Mouse (Mus musculus) MEL (cell line): ENCODE data around the gene Fam131c. TPM values are rescaled to one million over a fixed set of nuclear protein-coding genes. Genes with fewer than 3 reads are reported as not detected.

ENCODE experiments used
- DNase-seq: peaks from one replicate; pipeline ENCODE4 v3.0.0; 2011; ENCODE audit warnings: low read depth, low spot score
- H3K27ac ChIP-seq: 2 replicates; pipeline ENCODE4 v1.5.1; 2012; ENCODE audit warnings: low read depth, mild to moderate bottlenecking, control low read depth, low read length, moderate library complexity; ENCODE audit not compliant: control insufficient read depth
- H3K27me3 ChIP-seq, 2 experiments: fragments of 150-350 bp in 1 of 2; sonication (generic) in 1 of 2; 2 replicates each; pipeline ENCODE4 v1.6.1; 2012; ENCODE audit warnings: low read length in 2 of 2, mild to moderate bottlenecking in 2 of 2, improper control_type of control experiment in 1 of 2, moderate library complexity in 1 of 2; ENCODE audit not compliant: insufficient read depth in 2 of 2, control insufficient read depth in 1 of 2
- H3K36me3 ChIP-seq, 2 experiments: 2 replicates each; pipeline ENCODE4 v1.6.1; 2012 to 2014; ENCODE audit warnings: low read length in 2 of 2, improper control_type of control experiment in 1 of 2, inconsistent platforms in 1 of 2, mild to moderate bottlenecking in 1 of 2; ENCODE audit not compliant: insufficient read depth in 2 of 2, control insufficient read depth in 1 of 2
- H3K4me1 ChIP-seq, 2 experiments: fragments of 150-350 bp in 1 of 2; sonication (generic) in 1 of 2; 2 replicates each; pipeline ENCODE4 v1.6.1; 2012; ENCODE audit warnings: low read length in 2 of 2, improper control_type of control experiment in 1 of 2, mild to moderate bottlenecking in 1 of 2; ENCODE audit not compliant: insufficient read depth in 2 of 2, control insufficient read depth in 1 of 2
- H3K4me3 ChIP-seq, 2 experiments: fragments of 150-350 bp in 1 of 2; sonication (generic) in 1 of 2; 2 replicates each; pipeline ENCODE4 v1.5.1; 2012; ENCODE audit warnings: low read depth in 2 of 2, low read length in 2 of 2, mild to moderate bottlenecking in 2 of 2, moderate library complexity in 2 of 2, control low read depth in 1 of 2, improper control_type of control experiment in 1 of 2; ENCODE audit not compliant: control insufficient read depth in 1 of 2, insufficient read depth in 1 of 2
- H3K79me2 ChIP-seq: 2 replicates; pipeline ENCODE4 v1.6.1; 2012; ENCODE audit warnings: mild to moderate bottlenecking, low read length, moderate library complexity; ENCODE audit not compliant: control insufficient read depth, poor library complexity, insufficient read depth
- H3K9ac ChIP-seq: 2 replicates; pipeline ENCODE4 v1.6.1; 2012; ENCODE audit warnings: low read depth, mild to moderate bottlenecking, control low read depth, low read length, moderate library complexity; ENCODE audit not compliant: control insufficient read depth, poor library complexity, severe bottlenecking
- H3K9me3 ChIP-seq: fragments of 150-350 bp; sonication (generic); replicated peaks from 2 replicates; pipeline ENCODE4 v1.6.1; 2012; ENCODE audit warnings: mild to moderate bottlenecking, low read length, improper control_type of control experiment, moderate library complexity; ENCODE audit not compliant: insufficient read depth
- CHD1 ChIP-seq: IDR thresholded peaks from 2 replicates; pipeline ENCODE4 v1.6.1; 2012; ENCODE audit warnings: low read depth, mild to moderate bottlenecking, inconsistent platforms, low read length, improper control_type of control experiment
- E2F4 ChIP-seq: IDR thresholded peaks from 2 replicates; pipeline ENCODE4 v1.6.1; 2011; ENCODE audit warnings: low read depth, low read length, improper control_type of control experiment, borderline replicate concordance
- GATA1 ChIP-seq: IDR thresholded peaks from 2 replicates; pipeline ENCODE4 v1.6.1; 2011; ENCODE audit warnings: low read depth, low read length, improper control_type of control experiment
- HCFC1 ChIP-seq: IDR thresholded peaks from 2 replicates; pipeline ENCODE4 v1.6.1; 2012; ENCODE audit warnings: low read depth, mild to moderate bottlenecking, inconsistent platforms, low read length, improper control_type of control experiment, moderate library complexity
- JUND ChIP-seq: IDR thresholded peaks from 2 replicates; pipeline ENCODE4 v1.6.1; 2011; ENCODE audit warnings: low read depth, mild to moderate bottlenecking, improper control_type of control experiment, low read length
- KAT2A ChIP-seq: conservative IDR thresholded peaks from 2 replicates; pipeline ENCODE4 v1.6.1; 2012; ENCODE audit warnings: low read depth, low read length, improper control_type of control experiment, inconsistent platforms
- MAFK ChIP-seq: IDR thresholded peaks from 2 replicates; pipeline ENCODE4 v1.6.1; 2011; ENCODE audit warnings: low read depth, mild to moderate bottlenecking, low read length, improper control_type of control experiment, borderline replicate concordance
- MXI1 ChIP-seq: IDR thresholded peaks from 2 replicates; pipeline ENCODE4 v1.6.1; 2011; ENCODE audit warnings: mild to moderate bottlenecking, low read depth, low read length, improper control_type of control experiment
- NRF1 ChIP-seq: IDR thresholded peaks from 2 replicates; pipeline ENCODE4 v1.6.1; 2014; ENCODE audit warnings: low read depth, mild to moderate bottlenecking, inconsistent platforms, low read length, improper control_type of control experiment, moderate library complexity; ENCODE audit not compliant: poor library complexity, insufficient read depth, severe bottlenecking
- POLR2AphosphoS2 ChIP-seq: IDR thresholded peaks from 2 replicates; pipeline ENCODE4 v1.6.1; 2011; ENCODE audit warnings: low read length, improper control_type of control experiment
- POLR2AphosphoS5 ChIP-seq: IDR thresholded peaks from 2 replicates; pipeline ENCODE4 v1.6.1; 2012; ENCODE audit warnings: low read depth, borderline replicate concordance, mild to moderate bottlenecking, inconsistent platforms, low read length, moderate library complexity, mixed read lengths
- RCOR1 ChIP-seq: IDR thresholded peaks from 2 replicates; pipeline ENCODE4 v1.6.1; 2012; ENCODE audit warnings: low read depth, mild to moderate bottlenecking, inconsistent platforms, low read length, improper control_type of control experiment
- SMC3 ChIP-seq: IDR thresholded peaks from 2 replicates; pipeline ENCODE4 v1.6.1; 2011; ENCODE audit warnings: low read depth, low read length, improper control_type of control experiment
- USF1 ChIP-seq: IDR thresholded peaks from 2 replicates; pipeline ENCODE4 v1.6.1; 2014; ENCODE audit warnings: low read depth, mild to moderate bottlenecking, inconsistent platforms, low read length, improper control_type of control experiment, moderate library complexity
- ZC3H11A ChIP-seq: IDR thresholded peaks from 2 replicates; pipeline ENCODE4 v1.6.1; 2012; ENCODE audit warnings: low read depth, mild to moderate bottlenecking, inconsistent platforms, low read length, improper control_type of control experiment
- ZMIZ1 ChIP-seq: IDR thresholded peaks from 2 replicates; pipeline ENCODE4 v1.6.1; 2012; ENCODE audit warnings: low read depth, mild to moderate bottlenecking, inconsistent platforms, low read length, improper control_type of control experiment, moderate library complexity
- ZNF384 ChIP-seq: IDR thresholded peaks from 2 replicates; pipeline ENCODE4 v1.6.1; 2012; ENCODE audit warnings: low read depth, mild to moderate bottlenecking, inconsistent platforms, low read length, improper control_type of control experiment
- polyA plus RNA-seq, 2 experiments: library from polyadenylated mRNA; stranded (reverse) in 1 of 2; unstranded in 1 of 2; fragments of >175 nt in 1 of 2; fragments of >200 nt in 1 of 2; gene quantifications; 2 replicates each; pipeline versions ENCODE4 v1.2.1 to v1.2.4; 2012; ENCODE audit warnings: low replicate concordance in 2 of 2, low read depth in 1 of 2; ENCODE audit not compliant: insufficient read length in 2 of 2, insufficient read depth in 1 of 2, missing spikeins in 1 of 2
- total RNA-seq: library from RNA; depleted of rRNA; stranded (reverse); fragments of 300-350 nt; gene quantifications from 2 replicates; pipeline ENCODE4 v1.2.3, GENCODE M21; 2012

Gene Fam131c
- total and polyA plus RNA-seq, 3 experiments, result not detected

DNA sequence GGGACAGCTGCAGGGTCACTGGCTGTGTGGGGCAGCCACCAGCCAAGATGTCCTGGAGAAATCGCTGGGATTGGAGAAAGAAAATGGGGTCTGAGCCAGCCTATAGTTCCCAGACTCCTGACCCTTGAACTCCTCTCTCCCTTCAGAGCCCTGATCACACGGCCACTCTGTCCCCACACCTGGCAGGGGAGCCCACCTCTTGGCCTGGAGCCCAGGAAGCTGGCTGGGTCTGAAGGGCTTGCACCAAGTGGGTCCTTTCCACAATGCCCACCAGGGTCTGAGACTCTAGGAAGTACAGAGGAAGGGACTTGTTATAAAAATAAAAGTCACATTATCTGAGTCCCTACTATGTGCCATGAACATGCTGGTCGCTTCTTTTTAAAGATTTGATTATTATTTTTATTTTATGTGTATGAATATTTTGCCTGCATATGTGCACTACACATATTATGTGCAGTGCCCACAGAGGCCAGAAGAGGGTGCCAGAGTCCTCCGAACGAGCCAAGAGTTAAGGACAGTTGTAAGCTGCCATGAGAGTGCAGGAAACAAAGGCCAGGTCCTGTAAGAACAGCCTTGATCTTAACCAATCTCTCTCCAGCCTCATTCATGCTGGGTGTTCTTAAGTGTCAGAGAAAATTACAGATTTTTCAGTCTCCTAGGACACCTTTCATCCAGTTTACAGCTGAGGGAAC lies 19.2 kb downstream of the Fam131c start (continued):
- TF ChIP-seq E2F4, result no peak
- TF ChIP-seq ZNF384, result no peak
- TF ChIP-seq ZMIZ1, result no peak
- TF ChIP-seq MAFK, result no peak
- no peak for TF ChIP-seq RCOR1
- TF ChIP-seq USF1, result no peak
- TF ChIP-seq CHD1, result no peak
- TF ChIP-seq NRF1, result no peak
- TF ChIP-seq HCFC1, result no peak

- no peak overlapping the region for H3K9ac ChIP-seq
- TF ChIP-seq RCOR1 (no peak), KAT2A (no peak), MXI1 (no peak), POLR2AphosphoS2 (no peak)
- TF ChIP-seq, all 39 proteins: peak for 0
- DNase-seq, result no peak
- no peak overlapping the region for H3K4me3 ChIP-seq
- H3K4me1 ChIP-seq, result no peaks in the 10 kb centered on the region
- no peaks in the 10 kb centered on the region for H3K79me2 ChIP-seq
- no peaks in the 10 kb centered on the region for H3K36me3 ChIP-seq
- peaks cover 0 to 4% of the 10 kb centered on the region in 2 experiments; a peak in 3 of 4 replicates for H3K27me3 ChIP-seq
- H3K9me3 ChIP-seq, result no peaks in the 10 kb centered on the region
- H3K27ac ChIP-seq, result no peak overlapping the region
Measured at GRCm38 (mm10) chr4:141387933-141388332, 19.9 kb downstream of the Fam131c start.

DNA sequence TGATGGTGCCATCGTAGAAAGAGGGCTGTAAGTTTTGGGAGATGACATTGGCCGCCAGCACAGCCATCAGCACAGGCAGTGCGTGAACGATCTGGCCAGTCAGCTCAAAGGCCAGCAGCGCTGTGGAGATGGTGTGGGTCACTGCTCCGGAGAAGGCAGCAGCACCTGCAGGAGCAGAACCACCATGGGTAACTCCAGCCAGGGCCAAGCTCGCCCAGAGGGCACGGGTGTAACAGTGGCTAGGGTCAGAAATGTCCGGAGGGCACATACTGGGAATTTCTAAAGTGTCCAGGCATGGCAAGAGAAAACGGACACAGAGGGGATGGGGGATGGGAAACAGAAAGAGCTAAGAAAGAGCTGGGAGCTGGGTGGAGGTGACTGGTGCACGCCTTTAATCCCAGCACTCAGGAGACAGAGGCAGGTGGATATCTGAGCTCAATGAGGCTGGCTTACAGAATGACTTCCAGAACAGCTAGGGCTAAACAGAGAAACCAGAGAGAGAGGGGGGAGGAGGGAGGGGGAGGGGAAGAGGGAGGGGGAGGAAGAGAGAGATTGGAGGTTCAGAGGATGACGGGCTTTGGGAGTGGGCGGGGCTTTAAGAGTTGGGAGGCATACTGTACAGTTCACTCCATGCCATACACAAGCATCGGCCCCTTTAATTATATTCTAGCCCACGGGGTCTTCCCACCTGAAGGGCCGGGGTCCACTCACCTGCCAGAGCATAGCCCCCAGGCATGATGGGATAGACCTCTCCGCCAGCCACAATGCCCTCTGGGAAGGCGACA lies 21.5 kb downstream of the Fam131c start:
- TF ChIP-seq NRF1, result no peak
- TF ChIP-seq ZNF384, result no peak
- no peak for TF ChIP-seq ZC3H11A
- TF ChIP-seq SMC3, result no peak
- TF ChIP-seq JUND, result no peak
- no peak for TF ChIP-seq MAFK
- no peak for TF ChIP-seq RCOR1
- TF ChIP-seq POLR2AphosphoS5, result no peak
- no peak for TF ChIP-seq ZMIZ1
- TF ChIP-seq GATA1, result no peak
- TF ChIP-seq, all 39 proteins: peak for 0
- H3K79me2 ChIP-seq, result no peaks in the 10 kb centered on the region
- no peak overlapping the region for H3K9ac ChIP-seq
- DNase-seq, result no peak
- H3K36me3 ChIP-seq, result no peaks in the 10 kb centered on the region
- no peak overlapping the region for H3K27ac ChIP-seq
- H3K4me3 ChIP-seq, result no peak overlapping the region
- no peaks in the 10 kb centered on the region for H3K4me1 ChIP-seq
- peaks cover 0 to 4% of the 10 kb centered on the region in 2 experiments; a peak in 3 of 4 replicates for H3K27me3 ChIP-seq
- H3K9me3 ChIP-seq, result no peaks in the 10 kb centered on the region
